Mouse (Mus musculus) MEL (cell line): Measurements from ENCODE around the gene Erc1. TPM values are rescaled to one million over a fixed set of nuclear protein-coding genes. Genes with fewer than 3 reads are reported as not detected.
A peak's percentile ranks its signal among the peaks of the same experiment; 100 is the strongest.

Experiments used
- DNase-seq: peaks from one replicate; pipeline ENCODE4 v3.0.0; 2011; ENCODE audit warnings: low read depth, low spot score
- H3K27ac ChIP-seq: 2 replicates; pipeline ENCODE4 v1.5.1; 2012; ENCODE audit warnings: low read depth, mild to moderate bottlenecking, control low read depth, low read length, moderate library complexity; ENCODE audit not compliant: control insufficient read depth
- H3K27me3 ChIP-seq, 2 experiments: fragments of 150-350 bp in 1 of 2; sonication (generic) in 1 of 2; 2 replicates each; pipeline ENCODE4 v1.6.1; 2012; ENCODE audit warnings: low read length in 2 of 2, mild to moderate bottlenecking in 2 of 2, improper control_type of control experiment in 1 of 2, moderate library complexity in 1 of 2; ENCODE audit not compliant: insufficient read depth in 2 of 2, control insufficient read depth in 1 of 2
- H3K36me3 ChIP-seq, 2 experiments: 2 replicates each; pipeline ENCODE4 v1.6.1; 2012 to 2014; ENCODE audit warnings: low read length in 2 of 2, improper control_type of control experiment in 1 of 2, inconsistent platforms in 1 of 2, mild to moderate bottlenecking in 1 of 2; ENCODE audit not compliant: insufficient read depth in 2 of 2, control insufficient read depth in 1 of 2
- H3K4me1 ChIP-seq, 2 experiments: fragments of 150-350 bp in 1 of 2; sonication (generic) in 1 of 2; 2 replicates each; pipeline ENCODE4 v1.6.1; 2012; ENCODE audit warnings: low read length in 2 of 2, improper control_type of control experiment in 1 of 2, mild to moderate bottlenecking in 1 of 2; ENCODE audit not compliant: insufficient read depth in 2 of 2, control insufficient read depth in 1 of 2
- H3K4me3 ChIP-seq, 2 experiments: fragments of 150-350 bp in 1 of 2; sonication (generic) in 1 of 2; 2 replicates each; pipeline ENCODE4 v1.5.1; 2012; ENCODE audit warnings: low read depth in 2 of 2, low read length in 2 of 2, mild to moderate bottlenecking in 2 of 2, moderate library complexity in 2 of 2, control low read depth in 1 of 2, improper control_type of control experiment in 1 of 2; ENCODE audit not compliant: control insufficient read depth in 1 of 2, insufficient read depth in 1 of 2
- H3K79me2 ChIP-seq: 2 replicates; pipeline ENCODE4 v1.6.1; 2012; ENCODE audit warnings: mild to moderate bottlenecking, low read length, moderate library complexity; ENCODE audit not compliant: control insufficient read depth, poor library complexity, insufficient read depth
- H3K9ac ChIP-seq: 2 replicates; pipeline ENCODE4 v1.6.1; 2012; ENCODE audit warnings: low read depth, mild to moderate bottlenecking, control low read depth, low read length, moderate library complexity; ENCODE audit not compliant: control insufficient read depth, poor library complexity, severe bottlenecking
- H3K9me3 ChIP-seq: fragments of 150-350 bp; sonication (generic); replicated peaks from 2 replicates; pipeline ENCODE4 v1.6.1; 2012; ENCODE audit warnings: mild to moderate bottlenecking, low read length, improper control_type of control experiment, moderate library complexity; ENCODE audit not compliant: insufficient read depth
- CHD1 ChIP-seq: IDR thresholded peaks from 2 replicates; pipeline ENCODE4 v1.6.1; 2012; ENCODE audit warnings: low read depth, mild to moderate bottlenecking, inconsistent platforms, low read length, improper control_type of control experiment
- CHD2 ChIP-seq: IDR thresholded peaks from 2 replicates; pipeline ENCODE4 v1.6.1; 2011; ENCODE audit warnings: low read length, improper control_type of control experiment
- HCFC1 ChIP-seq: IDR thresholded peaks from 2 replicates; pipeline ENCODE4 v1.6.1; 2012; ENCODE audit warnings: low read depth, mild to moderate bottlenecking, inconsistent platforms, low read length, improper control_type of control experiment, moderate library complexity
- MAZ ChIP-seq: IDR thresholded peaks from 2 replicates; pipeline ENCODE4 v1.6.1; 2012; ENCODE audit warnings: low read depth, mild to moderate bottlenecking, inconsistent platforms, low read length, improper control_type of control experiment
- NELFE ChIP-seq: IDR thresholded peaks from 2 replicates; pipeline ENCODE4 v1.6.1; 2011; ENCODE audit warnings: low read depth, low read length, improper control_type of control experiment
- NRF1 ChIP-seq: IDR thresholded peaks from 2 replicates; pipeline ENCODE4 v1.6.1; 2014; ENCODE audit warnings: low read depth, mild to moderate bottlenecking, inconsistent platforms, low read length, improper control_type of control experiment, moderate library complexity; ENCODE audit not compliant: poor library complexity, insufficient read depth, severe bottlenecking
- POLR2A ChIP-seq, 2 experiments: IDR thresholded peaks; 2 replicates each; pipeline ENCODE4 v1.6.1; 2011 to 2012; ENCODE audit warnings: low read length in 2 of 2, mild to moderate bottlenecking in 2 of 2, control low read depth in 1 of 2, improper control_type of control experiment in 1 of 2, low read depth in 1 of 2, moderate library complexity in 1 of 2; ENCODE audit not compliant: control insufficient read depth in 1 of 2, insufficient read depth in 1 of 2, poor library complexity in 1 of 2
- SIN3A ChIP-seq: IDR thresholded peaks from 2 replicates; pipeline ENCODE4 v1.6.1; 2012; ENCODE audit warnings: low read length, improper control_type of control experiment, inconsistent platforms
- TAL1 ChIP-seq: IDR thresholded peaks from 2 replicates; pipeline ENCODE4 v1.6.1; 2012; ENCODE audit warnings: mild to moderate bottlenecking, inconsistent platforms, low read length, moderate library complexity, mixed read lengths
- TBP ChIP-seq: IDR thresholded peaks from 2 replicates; pipeline ENCODE4 v1.8.0; 2011; ENCODE audit warnings: low read depth, low read length, improper control_type of control experiment
- TCF12 ChIP-seq: IDR thresholded peaks from 2 replicates; pipeline ENCODE4 v1.6.1; 2014; ENCODE audit warnings: low read depth, mild to moderate bottlenecking, inconsistent platforms, low read length, improper control_type of control experiment, moderate library complexity
- ZC3H11A ChIP-seq: IDR thresholded peaks from 2 replicates; pipeline ENCODE4 v1.6.1; 2012; ENCODE audit warnings: low read depth, mild to moderate bottlenecking, inconsistent platforms, low read length, improper control_type of control experiment
- ZMIZ1 ChIP-seq: IDR thresholded peaks from 2 replicates; pipeline ENCODE4 v1.6.1; 2012; ENCODE audit warnings: low read depth, mild to moderate bottlenecking, inconsistent platforms, low read length, improper control_type of control experiment, moderate library complexity
- polyA plus RNA-seq, 2 experiments: library from polyadenylated mRNA; stranded (reverse) in 1 of 2; unstranded in 1 of 2; fragments of >175 nt in 1 of 2; fragments of >200 nt in 1 of 2; gene quantifications; 2 replicates each; pipeline versions ENCODE4 v1.2.1 to v1.2.4; 2012; ENCODE audit warnings: low replicate concordance in 2 of 2, low read depth in 1 of 2; ENCODE audit not compliant: insufficient read length in 2 of 2, insufficient read depth in 1 of 2, missing spikeins in 1 of 2
- total RNA-seq: library from RNA; depleted of rRNA; stranded (reverse); fragments of 300-350 nt; gene quantifications from 2 replicates; pipeline ENCODE4 v1.2.3, GENCODE M21; 2012; rRNA removed

Erc1 gene
- 3.8 and 4.0 TPM in 2 replicates for total RNA-seq
- polyA plus RNA-seq, result 10 to 100 TPM in 1 of 2 experiments, 1 to 10 TPM in 1; 9.4 to 79.9 TPM

DNA sequence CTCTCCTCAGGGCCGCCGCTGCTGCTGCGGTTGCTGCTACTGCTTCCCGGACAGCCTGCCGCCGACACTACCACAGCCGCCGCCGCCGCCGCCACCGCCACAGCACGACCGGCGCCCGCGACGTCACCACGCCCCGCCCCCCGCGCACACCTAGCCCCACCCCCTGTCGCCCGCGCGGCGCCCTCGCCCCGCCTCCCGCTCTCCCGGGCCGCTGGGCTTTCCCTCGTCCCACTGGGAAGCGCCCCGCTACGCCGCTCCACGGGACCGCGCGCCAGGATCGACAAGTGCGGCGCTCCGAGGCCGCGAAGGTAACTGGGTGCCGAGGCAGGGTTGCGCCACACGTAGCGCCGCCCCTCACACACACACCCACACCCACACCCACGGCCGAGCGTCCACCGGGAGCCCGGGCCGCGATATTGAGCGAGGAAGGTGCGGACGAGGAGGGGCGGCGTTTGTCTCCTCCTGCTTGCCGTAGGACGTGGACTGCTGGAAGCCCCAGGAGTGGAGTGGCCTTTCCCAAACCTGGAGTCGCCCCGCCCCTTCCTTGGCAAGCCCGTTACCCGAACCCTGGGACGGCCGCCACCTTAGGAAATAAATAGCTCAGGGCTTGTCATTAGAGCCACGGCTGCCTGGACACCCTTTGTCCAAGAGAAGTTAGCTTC lies at the start of gene Erc1:
Gene Erc1, minus strand, starts transcription at position 134 of the 662 bp plus-strand sequence.
- Histone ChIP-seq H3K4me1 (peaks cover 0 to 6% of the 10 kb centered on the region in 2 experiments; a peak in 2 of 4 replicates), H3K27me3 (no peaks in the 10 kb centered on the region), H3K9me3 (no peaks in the 10 kb centered on the region), H3K36me3 (peaks cover 0 to 4% of the 10 kb centered on the region in 2 experiments; a peak in 2 of 4 replicates), H3K4me3 (peak within 1 kb of the TSS; percentile 69 to 79), H3K9ac (peak within 1 kb of the TSS; percentile 96), H3K79me2 (peaks cover 8% of the 10 kb centered on the region), H3K27ac (peak within 1 kb of the TSS; percentile 69)
- peak; percentile 92 for DNase-seq
- peak; percentile 16; the same call in 1 of the 2 replicates for TF ChIP-seq ZMIZ1
- 0 out of 2 replicates have a peak, but pooled peaks have one; percentile 30 for TF ChIP-seq TBP
- TF ChIP-seq NELFE, result peak; percentile 68
- no peak for TF ChIP-seq ZC3H11A
- TF ChIP-seq CHD2, result no peak
- TF ChIP-seq POLR2A (IDR thresholded peaks at IDR 0.05; ENCODE audit: control insufficient read depth in 1 of 2, insufficient read depth in 1 of 2, low read depth in 1 of 2, low read length in 2 of 2, poor library complexity in 1 of 2), result peak; percentile 66 to 75; a peak in 3 of 4 replicates
- TF ChIP-seq SIN3A, result peak; percentile 46; the same call in 1 of the 2 replicates
- TF ChIP-seq HCFC1, result peak; percentile 78
- TF ChIP-seq NRF1, result peak; percentile 28; the same call in 1 of the 2 replicates

DNA sequence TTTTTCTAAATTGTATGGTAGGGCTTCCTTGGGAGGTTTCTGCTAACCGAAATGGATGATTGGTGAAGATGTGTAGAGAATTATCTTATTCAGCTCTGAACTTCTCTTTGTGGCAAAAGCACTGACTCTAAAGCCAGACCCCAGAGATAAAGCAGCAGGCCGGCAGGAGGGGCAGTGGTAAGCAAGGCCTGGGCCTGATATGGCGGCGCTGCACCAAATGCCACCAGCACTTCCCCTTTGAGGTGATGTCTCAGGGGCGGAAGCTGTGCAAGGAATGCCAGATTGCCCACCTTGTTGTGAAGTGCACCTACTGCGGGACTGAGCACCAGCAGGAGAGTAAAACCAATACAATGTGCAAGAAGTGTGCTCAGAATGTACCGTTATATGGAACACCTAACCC lies 44.7 kb upstream of the Erc1 start:
- H3K36me3 ChIP-seq, result peaks cover 0 to 6% of the 10 kb centered on the region in 2 experiments; a peak in 2 of 4 replicates
- TF ChIP-seq SIN3A (no peak), TCF12 (no peak), TAL1 (no peak), MAZ (no peak), CHD1 (no peak), TBP (no peak), POLR2A (IDR thresholded peaks at IDR 0.05; ENCODE audit: control insufficient read depth in 1 of 2, insufficient read depth in 1 of 2, low read depth in 1 of 2, low read length in 2 of 2, poor library complexity in 1 of 2) (no peak)

More for the DNA sequence above, 44.7 kb upstream of the Erc1 start:
- Histone ChIP-seq H3K27ac (no peak overlapping the region), H3K9ac (no peak overlapping the region), H3K79me2 (no peaks in the 10 kb centered on the region), H3K9me3 (no peaks in the 10 kb centered on the region), H3K4me3 (no peak overlapping the region), H3K4me1 (peaks cover 0 to 5% of the 10 kb centered on the region in 2 experiments; a peak in 1 of 4 replicates), H3K27me3 (peaks cover 3 to 7% of the 10 kb centered on the region in 2 experiments; a peak in 3 of 4 replicates)
- no peak for DNase-seq
